Mouse (Mus musculus) heart, postnatal 25 days (tissue): ENCODE data around the gene Slc7a5. TPM values are rescaled to one million over a fixed set of nuclear protein-coding genes. Genes with fewer than 3 reads are reported as not detected.

Experiments used
- DNase-seq: peaks from one replicate; pipeline ENCODE4 v3.0.0; 2022; ENCODE audit warnings: low spot score
- intact Hi-C: fragments of 180-260 bp; cut with DNase I; formaldehyde crosslinking; loops from one replicate; pipeline ENCODE4 v1.15.1; 2025
- total RNA-seq, 2 experiments: library from RNA; stranded (reverse); gene quantifications; 2 replicates each; pipeline ENCODE4 v1.2.3; 2021

Slc7a5 gene
- total RNA-seq: 1 to 10 TPM; 3.2 to 4.9 TPM

- intact Hi-C loops: no loop called here
Measured at GRCm38 (mm10) chr8:121907587-121908248, at the start of gene Slc7a5. Slc7a5 (minus strand) TSS chr8:121907694.

GRCm38 (mm10) chr8:121955825-121956500, 48.5 kb upstream of the Slc7a5 start:
- DNase-seq: no peak
- intact Hi-C loops: no loop called here

More at GRCm38 (mm10) chr8:121907587-121908248, at the start of gene Slc7a5:
- DNase-seq: peak; percentile 90

GRCm38 (mm10) chr8:121954981-121955555, 47.6 kb upstream of the Slc7a5 start:
- intact Hi-C loops: no loop called here
- DNase-seq: no peak

- no peak for DNase-seq
- intact Hi-C loops: no loop called here
Measured at GRCm38 (mm10) chr8:121953821-121954545, 46.5 kb upstream of the Slc7a5 start.

- intact Hi-C loops: no loop called here
- no peak for DNase-seq
Measured at GRCm38 (mm10) chr8:121952800-121953199, 45.3 kb upstream of the Slc7a5 start.

GRCm38 (mm10) chr8:121952122-121952521, 44.6 kb upstream of the Slc7a5 start:
- intact Hi-C loops: no loop called here

GRCm38 (mm10) chr8:121951656-121952009, 44.1 kb upstream of the Slc7a5 start:
- intact Hi-C loops: no loop called here

More at GRCm38 (mm10) chr8:121952122-121952521, 44.6 kb upstream of the Slc7a5 start:
- no peak for DNase-seq

GRCm38 (mm10) chr8:121950749-121951655, 43.5 kb upstream of the Slc7a5 start:
- peak; percentile 37 for DNase-seq
- intact Hi-C loops: no loop called here

More at GRCm38 (mm10) chr8:121951656-121952009, 44.1 kb upstream of the Slc7a5 start:
- DNase-seq: no peak

- peak; percentile 97 for DNase-seq
- intact Hi-C loops: no loop called here
Measured at GRCm38 (mm10) chr8:121949941-121950748, 42.7 kb upstream of the Slc7a5 start.

GRCm38 (mm10) chr8:121949222-121949800, 41.8 kb upstream of the Slc7a5 start, which contains the start of gene Banp:
Banp (plus strand) TSS chr8:121949750.
- DNase-seq: no peak
- intact Hi-C loops: no loop called here

GRCm38 (mm10) chr8:121948321-121949145, 41.0 kb upstream of the Slc7a5 start:
- DNase-seq: no peak
- intact Hi-C loops: no loop called here

- intact Hi-C loops: no loop called here
- peak; percentile 87 for DNase-seq
Measured at GRCm38 (mm10) chr8:121947753-121948141, 40.3 kb upstream of the Slc7a5 start.

GRCm38 (mm10) chr8:121947047-121947752, 39.7 kb upstream of the Slc7a5 start:
- intact Hi-C loops: no loop called here
- DNase-seq: no peak

- intact Hi-C loops: no loop called here
- DNase-seq: no peak
Measured at GRCm38 (mm10) chr8:121946351-121946750, 38.9 kb upstream of the Slc7a5 start.

GRCm38 (mm10) chr8:121944831-121945230, 37.3 kb upstream of the Slc7a5 start, which contains the start of gene Car5a:
Car5a (minus strand) TSS chr8:121944904.
- no peak for DNase-seq
- intact Hi-C loops: no loop called here

- no peak for DNase-seq
- intact Hi-C loops: no loop called here
Measured at GRCm38 (mm10) chr8:121943716-121944115, 36.2 kb upstream of the Slc7a5 start.

- DNase-seq: no peak
- intact Hi-C loops: no loop called here
Measured at GRCm38 (mm10) chr8:121943057-121943540, 35.6 kb upstream of the Slc7a5 start.
